Mouse (Mus musculus) forebrain, postnatal 0 days (tissue): ENCODE measurements around the gene Gga3. TPM values are rescaled to one million over a fixed set of nuclear protein-coding genes. Genes with fewer than 3 reads are reported as not detected.
A peak's percentile ranks its signal among the peaks of the same experiment; 100 is the strongest.

ENCODE experiments used
- ATAC-seq: fragments of 200-750 bp; cut with Nextera tagmentation; 2 replicates; pipeline ENCODE4 v1.8.0; 2017; ENCODE audit warnings: mild to moderate bottlenecking, moderate library complexity
- DNase-seq: peaks from one replicate; pipeline ENCODE4 v3.0.0-alpha.2; 2015
- H3K27ac ChIP-seq: fragments of 300-500 bp; sonication (generic); 2 replicates; pipeline ENCODE4 v1.5.1; 2014; ENCODE audit warnings: low read depth, mild to moderate bottlenecking, antibody characterized with exemption, low read length, moderate library complexity, mixed read lengths
- H3K27me3 ChIP-seq: fragments of 300-500 bp; sonication (generic); 2 replicates; pipeline ENCODE4 v1.6.1; 2014; ENCODE audit warnings: mild to moderate bottlenecking, low read length, mixed read lengths; ENCODE audit not compliant: insufficient read depth
- H3K36me3 ChIP-seq: fragments of 300-500 bp; sonication (generic); 2 replicates; pipeline ENCODE4 v1.6.1; 2014; ENCODE audit warnings: mild to moderate bottlenecking, moderate library complexity; ENCODE audit not compliant: insufficient read depth
- H3K4me1 ChIP-seq: fragments of 300-500 bp; sonication (generic); 2 replicates; pipeline ENCODE4 v1.6.1; 2014; ENCODE audit warnings: antibody characterized with exemption; ENCODE audit not compliant: insufficient read depth
- H3K4me2 ChIP-seq: fragments of 300-500 bp; sonication (generic); 2 replicates; pipeline ENCODE4 v1.6.1; 2014; ENCODE audit warnings: low read depth, mild to moderate bottlenecking, moderate library complexity
- H3K4me3 ChIP-seq: fragments of 300-500 bp; sonication (generic); 2 replicates; pipeline ENCODE4 v1.5.1; 2014; ENCODE audit warnings: low read depth, low read length, mixed read lengths
- H3K9ac ChIP-seq: fragments of 300-500 bp; sonication (generic); 2 replicates; pipeline ENCODE4 v1.6.1; 2014; ENCODE audit warnings: mild to moderate bottlenecking
- H3K9me3 ChIP-seq: fragments of 300-500 bp; sonication (generic); 2 replicates; pipeline ENCODE4 v1.6.1; 2016; ENCODE audit warnings: low read length
- CTCF ChIP-seq: sonication (generic); IDR thresholded peaks from 2 replicates; pipeline ENCODE4 v1.5.1; 2016; ENCODE audit warnings: antibody characterized with exemption, control low read depth, low read depth
- WGBS: fragments of 180-500 bp; shearing (Covaris S2); extraction: QIAGEN DNeasy Blood & Tissue Kit; methylation state at CpG from one replicate; pipeline ENCODE4 v1.1.7; 2014; 5-methylcytosine and 5-hydroxymethylcytosine counted together
- polyA plus RNA-seq: library from polyadenylated mRNA; unstranded; fragments of >200 nt; fragmentation: Nextera tagmentation; extraction: Ambion mirVana; gene quantifications from 2 replicates; pipeline ENCODE4 v1.2.1, GENCODE M21; 2015
- total RNA-seq: library from RNA; depleted of rRNA; stranded (reverse); fragments of >200 nt; gene quantifications from 2 replicates; pipeline ENCODE4 v1.2.3, GENCODE M21; 2014

Gga3 gene
- total and polyA plus RNA-seq, 2 experiments from 2014 or later = 18.5 to 34.0 TPM

DNA sequence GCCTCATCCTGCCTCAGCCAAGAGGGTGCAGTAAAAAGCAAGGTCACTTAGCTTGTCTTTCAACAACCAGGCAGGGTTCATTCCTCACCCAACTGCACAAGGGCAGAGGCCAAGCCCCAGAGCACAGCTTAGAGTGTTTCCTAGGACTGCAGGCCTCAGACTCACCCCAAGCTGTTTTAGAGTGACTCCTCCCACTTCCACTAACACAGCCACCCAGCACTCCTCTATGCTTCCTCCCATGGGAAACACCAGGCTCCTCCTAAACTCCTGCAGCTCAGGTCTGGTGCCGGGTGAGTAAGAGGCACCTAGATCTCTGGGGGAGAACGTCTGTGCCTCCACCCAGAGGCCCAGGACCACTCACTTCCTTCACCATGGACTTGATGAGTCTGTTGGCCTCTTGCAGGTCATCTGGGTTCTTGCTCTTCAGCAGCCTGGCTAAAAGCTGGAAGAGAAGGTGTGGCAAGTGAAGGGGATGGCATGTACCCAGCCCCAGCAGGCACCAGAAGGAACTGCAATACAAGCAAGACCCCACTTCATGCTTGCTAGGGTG is 13.2 kb downstream of the Gga3 start:
- Histone ChIP-seq H3K4me3 (no peak overlapping the region), H3K9ac (no peak overlapping the region), H3K27ac (no peak overlapping the region), H3K4me2 (no peak overlapping the region), H3K4me1 (no peaks in the 10 kb centered on the region), H3K9me3 (no peaks in the 10 kb centered on the region), H3K27me3 (no peaks in the 10 kb centered on the region), H3K36me3 (peaks cover 84% of the 10 kb centered on the region)
- TF ChIP-seq CTCF = 0 out of 2 replicates have a peak, but pooled peaks have one; percentile 3
- 86% methylated on average over 2 of the region's 2 CpGs for WGBS
- ATAC-seq (no peak), DNase-seq (no peak)

DNA sequence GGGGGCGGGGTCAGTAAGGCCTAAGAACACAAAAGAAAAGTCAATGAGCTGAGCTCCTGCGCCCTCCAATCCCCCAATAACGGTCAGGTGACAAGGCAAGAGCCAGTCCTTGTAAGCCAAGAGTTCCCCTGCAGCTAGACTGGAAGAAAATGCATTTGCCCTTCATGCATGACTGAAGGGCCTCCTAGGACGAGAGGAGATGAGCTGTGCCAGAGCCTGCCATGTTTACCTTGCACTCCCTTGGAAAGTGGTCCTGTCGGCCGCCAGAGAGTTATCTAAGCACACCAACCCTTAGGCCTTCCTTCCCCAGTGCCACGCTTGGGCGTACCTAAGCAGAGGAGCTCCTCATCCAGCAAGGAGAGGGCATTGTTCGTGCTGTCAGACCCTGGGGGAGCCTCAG is 15.9 kb downstream of the Gga3 start:
- DNase-seq (no peak), ATAC-seq (no peak)
- Histone ChIP-seq H3K4me1 (no peaks in the 10 kb centered on the region), H3K9ac (no peak overlapping the region), H3K9me3 (no peaks in the 10 kb centered on the region), H3K4me3 (no peak overlapping the region), H3K27me3 (no peaks in the 10 kb centered on the region), H3K36me3 (peaks cover 94% of the 10 kb centered on the region), H3K4me2 (no peak overlapping the region), H3K27ac (no peak overlapping the region)
- TF ChIP-seq CTCF = no peak
- WGBS = 84% methylated on average over 9 of the region's 9 CpGs

DNA sequence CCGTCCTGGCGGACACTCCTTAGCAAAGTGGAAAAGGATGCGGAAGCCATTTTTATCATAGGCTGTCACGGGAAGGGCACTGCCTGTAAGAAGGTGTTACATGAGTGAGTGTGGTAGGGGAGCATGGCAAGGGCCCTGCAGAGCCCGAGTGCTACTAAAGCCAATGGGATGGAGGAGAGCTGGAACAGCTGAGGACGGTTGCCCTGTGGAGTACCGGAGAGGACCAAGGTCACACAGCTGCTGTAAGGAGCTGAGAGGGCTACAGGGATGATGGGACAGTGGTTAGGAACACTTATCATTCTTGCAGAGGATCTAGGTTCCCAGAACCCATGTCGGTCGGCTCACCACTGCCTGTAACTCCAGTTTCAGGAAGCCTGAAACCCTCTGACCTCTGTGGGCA is 17.4 kb downstream of the Gga3 start:
- 93% methylated on average over 9 of the region's 9 CpGs for WGBS
- Histone ChIP-seq H3K9ac (no peak overlapping the region), H3K4me3 (no peak overlapping the region), H3K4me1 (no peaks in the 10 kb centered on the region), H3K36me3 (peaks cover 94% of the 10 kb centered on the region), H3K27me3 (no peaks in the 10 kb centered on the region), H3K27ac (no peak overlapping the region), H3K4me2 (no peak overlapping the region), H3K9me3 (no peaks in the 10 kb centered on the region)
- ATAC-seq = no peak
- no peak for DNase-seq
- no peak for TF ChIP-seq CTCF

DNA sequence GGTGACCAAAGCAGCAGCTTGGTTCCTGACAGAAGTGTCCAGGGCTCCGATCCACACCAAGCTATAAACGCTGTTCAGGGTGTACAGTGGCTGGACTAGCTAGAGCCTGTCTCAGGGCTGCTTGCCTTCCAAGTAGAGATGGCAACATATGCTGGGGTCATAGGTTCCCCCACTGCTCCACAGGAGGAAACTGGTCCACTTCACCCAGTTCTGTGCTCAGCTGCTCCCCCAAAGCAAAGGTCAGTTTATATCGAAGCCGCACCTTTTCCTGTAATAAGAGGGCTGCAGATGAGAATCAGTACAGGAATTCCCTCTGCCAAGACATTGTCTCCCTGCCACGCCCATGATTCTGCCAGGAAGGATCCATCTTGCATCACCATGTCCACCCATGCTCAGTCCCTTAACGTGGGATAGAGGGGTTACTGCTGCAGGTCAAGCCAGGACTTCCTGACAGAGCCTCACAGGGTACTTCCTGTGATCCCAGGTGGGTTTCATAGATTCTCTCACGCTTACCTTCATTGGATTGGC is 18.2 kb downstream of the Gga3 start:
- TF ChIP-seq CTCF = no peak
- H3K9me3 ChIP-seq = no peaks in the 10 kb centered on the region
- H3K27me3 ChIP-seq = no peaks in the 10 kb centered on the region
- WGBS = 90% methylated on average over 7 of the region's 7 CpGs
- no peak overlapping the region for H3K27ac ChIP-seq
- no peak overlapping the region for H3K4me3 ChIP-seq
- no peak overlapping the region for H3K4me2 ChIP-seq
- H3K9ac ChIP-seq = no peak overlapping the region
- ATAC-seq (no peak), DNase-seq (no peak)
- peaks cover 94% of the 10 kb centered on the region for H3K36me3 ChIP-seq
- H3K4me1 ChIP-seq = no peaks in the 10 kb centered on the region

DNA sequence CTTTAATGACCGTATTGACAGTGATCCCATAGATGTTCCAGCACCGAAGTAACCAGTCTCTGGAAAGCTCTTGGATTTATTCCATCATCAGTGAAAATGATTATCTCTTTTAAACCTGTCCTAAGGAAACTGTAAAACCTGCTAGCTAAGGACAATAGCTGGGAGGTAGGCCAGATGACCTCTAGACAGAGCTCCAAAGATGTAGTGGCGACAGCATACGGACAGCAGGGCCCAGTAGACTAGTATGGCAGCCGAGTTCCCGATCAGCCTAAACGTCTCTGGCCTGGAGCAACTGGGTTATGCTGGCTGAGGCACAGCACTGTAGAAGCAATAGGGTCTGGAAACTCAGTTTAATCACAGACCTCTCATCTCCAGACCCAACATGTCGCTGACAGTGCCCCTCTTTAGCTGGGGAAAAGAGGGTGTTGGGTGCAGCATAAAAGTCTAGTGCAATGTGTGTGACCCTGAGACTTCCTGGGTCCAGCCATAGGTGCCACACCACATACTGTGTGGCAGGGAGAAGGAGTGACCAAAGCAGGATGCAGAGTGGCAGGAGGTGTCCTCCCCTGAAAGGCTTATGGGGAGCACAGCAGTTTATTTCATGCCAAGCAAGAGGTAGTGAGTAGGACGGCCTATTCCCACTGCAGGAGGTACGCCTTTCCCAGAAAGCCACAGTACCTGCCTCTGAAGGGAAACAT is 19.3 kb downstream of the Gga3 start:
- no peak overlapping the region for H3K27ac ChIP-seq
- 85% methylated on average over 10 of the region's 10 CpGs for WGBS
- no peaks in the 10 kb centered on the region for H3K27me3 ChIP-seq
- H3K9me3 ChIP-seq = no peaks in the 10 kb centered on the region
- no peak for TF ChIP-seq CTCF
- H3K9ac ChIP-seq = no peak overlapping the region
- H3K4me1 ChIP-seq = no peaks in the 10 kb centered on the region
- peaks cover 92% of the 10 kb centered on the region for H3K36me3 ChIP-seq
- ATAC-seq (no peak), DNase-seq (no peak)
- no peak overlapping the region for H3K4me3 ChIP-seq
- H3K4me2 ChIP-seq = no peak overlapping the region

DNA sequence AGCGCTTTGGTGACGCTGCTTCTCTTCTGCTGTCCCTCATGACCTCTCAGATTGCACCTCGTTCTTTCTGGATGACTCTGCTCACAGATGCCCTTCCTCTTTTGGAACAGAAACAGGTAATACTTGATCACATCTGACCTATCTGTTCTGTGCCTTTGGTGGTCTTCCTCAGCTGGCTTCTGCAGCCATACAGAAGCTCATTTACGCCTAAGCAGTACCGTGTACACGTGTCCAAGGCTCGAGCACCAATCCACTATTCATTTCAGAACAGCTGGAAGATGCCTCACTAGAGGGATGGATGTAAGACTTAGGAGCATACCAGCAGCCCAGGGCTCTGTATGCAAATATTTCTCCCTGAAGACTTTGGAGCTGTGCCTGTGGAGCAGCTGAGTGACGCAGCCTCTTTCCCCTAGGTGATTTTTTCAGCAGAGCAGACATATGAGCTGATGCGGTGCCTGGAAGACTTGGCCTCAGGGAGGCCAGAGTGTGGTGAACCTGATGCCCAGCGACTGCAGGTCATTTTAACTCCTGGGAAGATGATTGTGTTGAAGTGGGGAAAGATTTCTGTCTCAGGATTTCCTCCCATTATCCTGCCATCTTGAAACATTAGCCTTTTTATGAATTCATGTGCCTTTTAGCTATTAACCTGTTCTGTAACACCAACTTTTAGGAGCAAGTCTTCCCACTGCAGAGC is 20.8 kb downstream of the Gga3 start:
- peaks cover 93% of the 10 kb centered on the region for H3K36me3 ChIP-seq

DNA sequence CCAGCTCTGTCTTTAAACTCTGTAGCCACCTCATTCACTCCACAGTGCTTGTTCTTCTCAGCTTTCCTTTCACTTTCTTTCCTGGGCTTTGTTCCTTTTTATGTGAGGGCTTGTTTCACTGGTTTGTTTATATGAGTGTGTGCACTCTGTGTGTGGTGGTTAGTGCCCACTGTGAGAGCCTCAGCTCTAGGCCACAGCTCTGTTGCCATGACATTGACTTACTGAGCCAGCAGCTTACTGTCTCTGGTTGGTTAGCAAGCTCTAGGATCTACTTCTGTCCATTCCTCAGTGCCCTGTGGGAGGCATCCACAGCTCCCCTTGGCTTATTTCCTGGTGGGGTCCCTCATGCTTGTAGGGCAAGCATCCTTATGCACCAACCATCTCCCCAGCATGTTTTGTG is 24.8 kb downstream of the Gga3 start:
- Histone ChIP-seq H3K4me3 (no peak overlapping the region), H3K36me3 (peaks cover 60% of the 10 kb centered on the region), H3K27ac (no peak overlapping the region), H3K9ac (no peak overlapping the region), H3K4me1 (no peaks in the 10 kb centered on the region), H3K9me3 (no peaks in the 10 kb centered on the region), H3K4me2 (no peak overlapping the region), H3K27me3 (no peaks in the 10 kb centered on the region)
- no peak for DNase-seq
- no peak for TF ChIP-seq CTCF
- no peak for ATAC-seq

More for the DNA sequence above, 20.8 kb downstream of the Gga3 start:
- Histone ChIP-seq H3K27ac (no peak overlapping the region), H3K27me3 (no peaks in the 10 kb centered on the region), H3K9ac (no peak overlapping the region), H3K4me3 (no peak overlapping the region), H3K4me2 (no peak overlapping the region), H3K9me3 (no peaks in the 10 kb centered on the region), H3K4me1 (no peaks in the 10 kb centered on the region)
- no peak for TF ChIP-seq CTCF
- WGBS = 82% methylated on average over 10 of the region's 10 CpGs
- DNase-seq (no peak), ATAC-seq (0 out of 2 replicates have a peak, but pooled peaks have one; percentile 17)
